In the genomic region with DNA sequence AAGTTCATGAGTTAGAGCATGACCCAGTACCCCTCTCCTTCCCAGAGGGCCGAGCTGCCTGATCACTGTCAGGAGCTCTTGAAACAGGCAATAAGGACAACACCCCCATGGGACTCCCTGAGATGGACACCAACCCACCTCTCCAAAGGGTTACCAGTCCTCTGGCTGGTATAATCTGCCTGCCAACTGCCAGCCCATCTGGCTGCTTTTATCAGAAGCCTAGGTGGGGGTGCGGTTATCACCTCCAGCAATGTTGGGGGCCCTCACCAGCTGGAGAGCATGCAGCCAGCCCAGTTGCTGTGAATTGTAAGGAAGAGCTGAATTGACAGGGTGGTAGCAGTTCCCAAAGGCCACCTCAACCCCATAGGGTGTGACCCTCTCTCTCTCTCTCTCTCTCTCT, we compare ENCODE assay signal across 13 mouse cellular contexts. TPM values are rescaled to one million over a fixed set of nuclear protein-coding genes. Genes with fewer than 3 reads are reported as not detected.
DNase-seq lines count a peak whose midpoint lies in the region; ATAC-seq and TF ChIP-seq lines count a peak whose summit lies in the region.
"Had no signal": no experiment of that assay in that cellular context is flagged by ENCODE, and none has a peak within 500 bp of the region (broad histone marks: within the 10 kb centered on the region; RNA-seq: fewer than 3 reads in every experiment).

No protein-coding gene starts in this region.

- TF ChIP-seq POLR2A in cortical plate, adult 2 months (IDR thresholded peaks at IDR 0.05; ENCODE audit: extremely low read depth, insufficient read depth, low read length), result no peak

- DNase-seq in lung, adult 18-20 months, result no peak
- peak; percentile 78 to 81 for DNase-seq in spleen, postnatal 4 days (ENCODE audit: low spot score in 2 of 2)
- DNase-seq in retina, postnatal 1 day, result no peak
- DNase-seq: cerebellum, postnatal 14 days; forebrain, postnatal 0 days; right cerebral cortex, postnatal 14 days had no signal

- no peak overlapping the region for H3K4me3 ChIP-seq in lung, embryonic 16.5 days (ENCODE audit: low read length)
- no peak overlapping the region for H3K4me3 ChIP-seq in cortical plate, adult 2 months (ENCODE audit: insufficient read depth, low read length)
- H3K4me3 ChIP-seq in liver, embryonic 12.5 days, result peak overlapping the region; percentile 91
- no peak overlapping the region for H3K4me3 ChIP-seq in midbrain, embryonic 13.5 days (replicated peaks)

- H3K27ac ChIP-seq in lung, embryonic 16.5 days (ENCODE audit: low read length), result no peak overlapping the region; the same call in 1 of the 2 replicates
- H3K27ac ChIP-seq in cortical plate, adult 2 months (ENCODE audit: insufficient read depth, low read length), result peak overlapping the region; percentile 82; the same call in 1 of the 2 replicates
- H3K27ac ChIP-seq in liver, embryonic 12.5 days, result peak overlapping the region; percentile 99
- no peak overlapping the region for H3K27ac ChIP-seq in midbrain, embryonic 13.5 days
- H3K27ac ChIP-seq: hindbrain, postnatal 0 days; macrophage had no signal

- peak overlapping the region; percentile 25; the same call in 1 of the 2 replicates for H3K9ac ChIP-seq in lung, embryonic 16.5 days (ENCODE audit: low read length)
- peak overlapping the region; percentile 96 for H3K9ac ChIP-seq in liver, embryonic 12.5 days
- no peak overlapping the region for H3K9ac ChIP-seq in midbrain, embryonic 13.5 days (replicated peaks)
- H3K9ac ChIP-seq: forebrain, postnatal 0 days; limb, embryonic 12.5 days had no signal

- H3K9me3 ChIP-seq in lung, embryonic 16.5 days (ENCODE audit: control insufficient read depth, low read length), result no peaks in the 10 kb centered on the region
- no peaks in the 10 kb centered on the region for H3K9me3 ChIP-seq in liver, embryonic 12.5 days (replicated peaks)
- H3K9me3 ChIP-seq in midbrain, embryonic 13.5 days, result no peaks in the 10 kb centered on the region
- H3K9me3 ChIP-seq: limb, embryonic 12.5 days had no signal

- WGBS in lung, embryonic 16.5 days, result 62% methylated on average over 2 of the region's 2 CpGs
- 24% methylated on average over 2 of the region's 2 CpGs for WGBS in liver, embryonic 12.5 days (ENCODE audit: insufficient replicate concordance)
- WGBS in midbrain, embryonic 13.5 days, result 89% methylated on average over 2 of the region's 2 CpGs

- no peak for ATAC-seq in lung, embryonic 16.5 days (ENCODE audit: low read depth)
- ATAC-seq in liver, embryonic 12.5 days, result peak; percentile 71
- no peak for ATAC-seq in midbrain, embryonic 13.5 days
- ATAC-seq: forebrain, postnatal 0 days; hindbrain, postnatal 0 days had no signal

- H3K4me1 ChIP-seq in lung, embryonic 16.5 days (replicated peaks; ENCODE audit: control insufficient read depth, insufficient read depth, low read length), result peaks cover 35% of the 10 kb centered on the region
- H3K4me1 ChIP-seq in cortical plate, adult 2 months (ENCODE audit: control insufficient read depth, insufficient read depth, low read length), result peaks cover 10% of the 10 kb centered on the region; the same call in 1 of the 2 replicates
- H3K4me1 ChIP-seq in liver, embryonic 12.5 days, result peaks cover 85% of the 10 kb centered on the region
- peaks cover 69% of the 10 kb centered on the region for H3K4me1 ChIP-seq in midbrain, embryonic 13.5 days (replicated peaks)

- TF ChIP-seq CTCF in cortical plate, adult 2 months (IDR thresholded peaks at IDR 0.05; ENCODE audit: extremely low read depth, insufficient read depth, low read length), result no peak

- H3K27me3 ChIP-seq in lung, embryonic 16.5 days (ENCODE audit: control insufficient read depth, insufficient read depth, low read depth, low read length), result no peaks in the 10 kb centered on the region
- H3K27me3 ChIP-seq in liver, embryonic 12.5 days (replicated peaks), result no peaks in the 10 kb centered on the region
- no peaks in the 10 kb centered on the region for H3K27me3 ChIP-seq in midbrain, embryonic 13.5 days
- H3K27me3 ChIP-seq: limb, embryonic 12.5 days had no signal

- no peaks in the 10 kb centered on the region for H3K36me3 ChIP-seq in lung, embryonic 16.5 days (ENCODE audit: control insufficient read depth, insufficient read depth, low read length)
- peaks cover 31% of the 10 kb centered on the region for H3K36me3 ChIP-seq in liver, embryonic 12.5 days
- H3K36me3 ChIP-seq in midbrain, embryonic 13.5 days, result peaks cover 10% of the 10 kb centered on the region; the same call in 1 of the 2 replicates

- H3K4me2 ChIP-seq in lung, embryonic 16.5 days (ENCODE audit: low read depth, low read length), result no peak overlapping the region
- peak overlapping the region; percentile 100 for H3K4me2 ChIP-seq in liver, embryonic 12.5 days
- H3K4me2 ChIP-seq in midbrain, embryonic 13.5 days (replicated peaks), result no peak overlapping the region
- H3K4me2 ChIP-seq: limb, embryonic 12.5 days had no signal

RNA-seq across cellular contexts. Expression of a gene that starts 4.6 kb away (rescaled TPM):
- 8.2 and 8.3 TPM in 2 replicates for polyA plus RNA-seq in lung, embryonic 16.5 days (2015; fragmentation: Nextera tagmentation; extraction: Ambion mirVana)
- 34.7 and 36.9 TPM in 2 replicates for polyA plus RNA-seq in cortical plate, adult 2 months (2012; rRNA removed)
- polyA plus RNA-seq in liver, embryonic 12.5 days (2016; fragmentation: Nextera tagmentation; extraction: Ambion mirVana), result 24.0 and 24.7 TPM in 2 replicates
- polyA plus RNA-seq in midbrain, embryonic 13.5 days (2015; fragmentation: Nextera tagmentation; extraction: Ambion mirVana), result 3.7 and 4.5 TPM in 2 replicates

RNA-seq across cellular contexts. Expression of a gene that starts 11.1 kb away (rescaled TPM):
- polyA plus RNA-seq in lung, embryonic 16.5 days (2015; fragmentation: Nextera tagmentation; extraction: Ambion mirVana), result 20.6 and 22.1 TPM in 2 replicates
- 44.7 and 45.0 TPM in 2 replicates for polyA plus RNA-seq in cortical plate, adult 2 months (2012; rRNA removed)
- polyA plus RNA-seq in liver, embryonic 12.5 days (2016; fragmentation: Nextera tagmentation; extraction: Ambion mirVana), result 23.2 and 23.9 TPM in 2 replicates
- polyA plus RNA-seq in midbrain, embryonic 13.5 days (2015; fragmentation: Nextera tagmentation; extraction: Ambion mirVana), result 28.8 and 32.6 TPM in 2 replicates

RNA-seq across cellular contexts. Expression of a gene that starts 17.7 kb away (rescaled TPM):
- 77.4 and 80.9 TPM in 2 replicates for polyA plus RNA-seq in lung, embryonic 16.5 days (2015; fragmentation: Nextera tagmentation; extraction: Ambion mirVana)
- 329 and 330 TPM in 2 replicates for polyA plus RNA-seq in cortical plate, adult 2 months (2012; rRNA removed)
- 86.4 and 88.9 TPM in 2 replicates for polyA plus RNA-seq in liver, embryonic 12.5 days (2016; fragmentation: Nextera tagmentation; extraction: Ambion mirVana)
- 78.5 and 93.4 TPM in 2 replicates for polyA plus RNA-seq in midbrain, embryonic 13.5 days (2015; fragmentation: Nextera tagmentation; extraction: Ambion mirVana)

RNA-seq across cellular contexts. Expression of a gene that starts 30.2 kb away (rescaled TPM):
- 78.8 and 81.8 TPM in 2 replicates for polyA plus RNA-seq in lung, embryonic 16.5 days (2015; fragmentation: Nextera tagmentation; extraction: Ambion mirVana)
- polyA plus RNA-seq in cortical plate, adult 2 months (2012; rRNA removed), result 63.2 and 63.9 TPM in 2 replicates
- 63.3 and 65.2 TPM in 2 replicates for polyA plus RNA-seq in liver, embryonic 12.5 days (2016; fragmentation: Nextera tagmentation; extraction: Ambion mirVana)
- 60.2 and 60.3 TPM in 2 replicates for polyA plus RNA-seq in midbrain, embryonic 13.5 days (2015; fragmentation: Nextera tagmentation; extraction: Ambion mirVana)

RNA-seq across cellular contexts. Expression of a gene that starts 30.2 kb away (rescaled TPM):
- polyA plus RNA-seq in lung, embryonic 16.5 days (2015; fragmentation: Nextera tagmentation; extraction: Ambion mirVana), result 7.1 and 8.3 TPM in 2 replicates
- polyA plus RNA-seq in cortical plate, adult 2 months (2012; rRNA removed), result 4.0 and 4.3 TPM in 2 replicates
- 7.0 and 7.4 TPM in 2 replicates for polyA plus RNA-seq in liver, embryonic 12.5 days (2016; fragmentation: Nextera tagmentation; extraction: Ambion mirVana)
- polyA plus RNA-seq in midbrain, embryonic 13.5 days (2015; fragmentation: Nextera tagmentation; extraction: Ambion mirVana), result 6.1 and 7.6 TPM in 2 replicates

Comparison
In these comparisons a context has a peak if more than half of its experiments do, and no peak if none do; other contexts are left out.
1. H3K27ac ChIP-seq: peak in cortical plate, adult 2 months (single experiment) and liver, embryonic 12.5 days (single experiment); none in lung, embryonic 16.5 days (single experiment) and midbrain, embryonic 13.5 days (single experiment).
2. DNase-seq: peak in spleen, postnatal 4 days (2 of 2); none in lung, adult 18-20 months (0 of 2) and retina, postnatal 1 day (single experiment).